Mouse (Mus musculus): ENCODE data around the gene D10Jhu81e.
A peak's percentile ranks its signal among the peaks of the same experiment; 100 is the strongest.

DNA sequence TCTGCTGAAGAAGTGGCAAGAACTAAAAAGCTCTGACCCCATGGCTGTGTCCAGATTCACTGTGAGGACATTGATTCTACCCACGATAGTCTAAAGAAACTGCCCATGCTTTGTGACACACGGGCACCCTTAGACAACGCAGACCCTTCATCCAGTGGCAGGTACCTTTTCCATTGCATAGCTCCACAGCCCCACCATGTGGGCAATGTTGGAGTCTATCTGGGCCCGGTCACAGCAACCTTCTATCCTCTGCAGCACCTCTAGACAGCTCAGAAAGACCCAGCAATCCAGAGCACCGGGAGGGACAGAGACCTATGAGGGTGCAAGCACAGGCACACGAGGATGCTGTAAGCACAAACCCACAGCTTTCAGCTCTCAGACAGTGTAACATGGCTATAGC lies 41.7 kb upstream of the D10Jhu81e start:
- peak; percentile 54 for TF ChIP-seq CTCF (conservative IDR thresholded peaks at IDR 0.05; ENCODE audit: low read length)
- no peak for TF ChIP-seq POU5F1 (IDR thresholded peaks at IDR 0.05; ENCODE audit: borderline replicate concordance, low read length)
- TF ChIP-seq NANOG (IDR thresholded peaks at IDR 0.05; ENCODE audit: borderline replicate concordance, low read length), result no peak

Measured in E14TG2a.4 (cell line).